Mouse (Mus musculus): ENCODE results near the gene Coq8b. TPM values are rescaled to one million over a fixed set of nuclear protein-coding genes. Genes with fewer than 3 reads are reported as not detected.

Gene Coq8b
- polyA plus RNA-seq, 1 experiment from 2014 or later, result 20.3 TPM

- no peak for ATAC-seq (ENCODE audit: borderline replicate concordance, extremely low read depth, low FRiP score, low TSS enrichment)
- no peaks in the 10 kb centered on the region for H3K27me3 ChIP-seq
- peaks cover 67% of the 10 kb centered on the region for H3K36me3 ChIP-seq
- H3K4me2 ChIP-seq, result no peak overlapping the region
- 89% methylated on average over 3 of the region's 3 CpGs for WGBS
- H3K4me1 ChIP-seq, result 0 out of 2 replicates have a peak, but pooled peaks cover 3% of the 10 kb centered on the region
- H3K9ac ChIP-seq, result no peak overlapping the region
- H3K4me3 ChIP-seq, result no peak overlapping the region
- no peak overlapping the region for H3K27ac ChIP-seq
- no peaks in the 10 kb centered on the region for H3K9me3 ChIP-seq
Measured at GRCm38 (mm10) chr7:27277191-27277590, 44.4 kb downstream of the Coq8b start.

DNA sequence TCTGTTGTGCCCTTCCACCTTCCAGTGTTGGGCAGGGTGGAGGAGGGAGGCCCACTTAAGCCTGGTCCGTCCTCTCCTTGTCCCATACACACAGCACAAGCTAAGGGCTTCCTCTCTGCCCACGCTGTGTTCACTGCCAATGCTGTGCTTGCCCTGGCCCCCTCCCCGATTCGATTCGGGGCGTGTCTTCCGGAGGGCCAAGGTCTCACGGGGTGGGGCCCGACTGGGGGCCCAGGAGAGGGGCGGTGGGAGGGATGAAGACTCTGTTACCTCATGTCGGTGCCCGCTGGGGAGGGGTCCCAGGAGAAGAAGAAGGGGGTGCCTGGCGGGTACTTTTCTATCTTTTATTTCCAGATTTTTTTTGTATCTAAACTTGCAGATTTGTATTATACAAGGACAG lies 48.9 kb downstream of the Coq8b start:
- H3K4me2 ChIP-seq, result no peak overlapping the region
- ATAC-seq (ENCODE audit: borderline replicate concordance, extremely low read depth, low FRiP score, low TSS enrichment), result no peak
- no peaks in the 10 kb centered on the region for H3K27me3 ChIP-seq
- H3K9ac ChIP-seq, result no peak overlapping the region
- WGBS, result 75% methylated on average over 13 of the region's 13 CpGs
- H3K27ac ChIP-seq, result no peak overlapping the region
- H3K9me3 ChIP-seq, result no peaks in the 10 kb centered on the region
- no peak overlapping the region for H3K4me3 ChIP-seq
- H3K4me1 ChIP-seq, result peaks cover 10% of the 10 kb centered on the region
- H3K36me3 ChIP-seq, result peaks cover 39% of the 10 kb centered on the region

DNA sequence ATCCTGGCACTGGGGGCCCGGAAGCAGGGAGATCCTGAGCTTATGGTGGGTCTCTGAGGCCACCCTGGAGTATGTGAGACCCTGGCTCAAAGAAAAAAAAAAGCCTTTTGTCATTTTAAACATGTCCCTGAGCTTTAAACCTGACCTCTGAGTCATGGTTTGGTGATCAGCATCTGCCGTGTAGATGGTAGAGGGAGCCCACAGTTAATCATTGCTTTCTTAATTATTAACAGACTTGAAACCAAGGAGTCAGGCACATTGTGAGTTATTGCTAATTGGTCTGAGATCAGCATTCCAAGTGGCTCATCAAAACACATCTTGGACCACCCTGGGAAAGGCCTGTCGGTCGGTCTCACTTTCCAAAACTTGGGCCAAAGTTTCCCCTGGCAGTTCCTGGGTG lies 49.4 kb downstream of the Coq8b start:
- no peak overlapping the region for H3K4me3 ChIP-seq
- WGBS, result 72% methylated on average over 4 of the region's 4 CpGs
- no peak overlapping the region for H3K4me2 ChIP-seq
- H3K36me3 ChIP-seq, result peaks cover 35% of the 10 kb centered on the region
- H3K9me3 ChIP-seq, result no peaks in the 10 kb centered on the region
- no peak overlapping the region for H3K9ac ChIP-seq
- H3K4me1 ChIP-seq, result peaks cover 10% of the 10 kb centered on the region
- H3K27ac ChIP-seq, result no peak overlapping the region
- no peaks in the 10 kb centered on the region for H3K27me3 ChIP-seq
- no peak for ATAC-seq (ENCODE audit: borderline replicate concordance, extremely low read depth, low FRiP score, low TSS enrichment)

- H3K4me2 ChIP-seq, result peak overlapping the region; percentile 47
- 1% methylated on average over 28 of the region's 28 CpGs for WGBS
- 0 out of 2 replicates have a peak overlapping the region, but pooled peaks have one; percentile 0 for H3K9ac ChIP-seq
- no peaks in the 10 kb centered on the region for H3K27me3 ChIP-seq
- peak overlapping the region; percentile 64 for H3K27ac ChIP-seq
- peak overlapping the region; percentile 11; the same call in 1 of the 2 replicates for H3K4me3 ChIP-seq
- ATAC-seq (ENCODE audit: borderline replicate concordance, extremely low read depth, low FRiP score, low TSS enrichment), result peak; percentile 76; the same call in 1 of the 2 replicates
- no peaks in the 10 kb centered on the region for H3K9me3 ChIP-seq
- H3K4me1 ChIP-seq, result peaks cover 10% of the 10 kb centered on the region
- H3K36me3 ChIP-seq, result peaks cover 14% of the 10 kb centered on the region
Measured at GRCm38 (mm10) chr7:27284865-27285697, 52.3 kb downstream of the Coq8b start.

- peaks cover 11% of the 10 kb centered on the region for H3K36me3 ChIP-seq
- no peaks in the 10 kb centered on the region for H3K9me3 ChIP-seq
- peak overlapping the region; percentile 64; the same call in 1 of the 2 replicates for H3K27ac ChIP-seq
- 4% methylated on average over 8 of the region's 8 CpGs for WGBS
- peak overlapping the region; percentile 47 for H3K4me2 ChIP-seq
- peak overlapping the region; percentile 11; the same call in 1 of the 2 replicates for H3K4me3 ChIP-seq
- ATAC-seq (ENCODE audit: borderline replicate concordance, extremely low read depth, low FRiP score, low TSS enrichment), result peak; percentile 77
- H3K27me3 ChIP-seq, result no peaks in the 10 kb centered on the region
- no peak overlapping the region for H3K9ac ChIP-seq
- H3K4me1 ChIP-seq, result peaks cover 10% of the 10 kb centered on the region
Measured at GRCm38 (mm10) chr7:27285698-27286066, 52.9 kb downstream of the Coq8b start.

DNA sequence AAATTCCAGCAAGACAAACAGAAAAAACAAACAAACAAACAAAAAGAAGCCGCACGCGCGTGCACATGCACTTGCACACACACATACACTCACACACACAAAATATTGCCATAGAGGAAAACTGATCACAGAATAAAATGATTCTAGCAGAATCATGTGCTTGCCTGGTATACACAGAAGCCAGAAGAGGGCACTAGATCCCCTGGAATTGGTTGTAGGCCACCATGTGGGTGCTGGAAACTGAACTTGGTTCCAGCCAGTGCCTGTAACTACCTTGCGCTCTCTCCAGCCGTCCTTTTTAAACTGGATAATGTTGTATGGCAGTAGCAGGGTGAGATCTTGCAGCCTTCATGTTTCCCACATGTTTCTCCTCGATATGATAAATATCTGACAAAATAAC lies 55.9 kb downstream of the Coq8b start:
- no peak for ATAC-seq (ENCODE audit: borderline replicate concordance, extremely low read depth, low FRiP score, low TSS enrichment)
- no peak overlapping the region for H3K4me3 ChIP-seq
- peaks cover 24% of the 10 kb centered on the region for H3K4me1 ChIP-seq
- no peaks in the 10 kb centered on the region for H3K36me3 ChIP-seq
- H3K27me3 ChIP-seq, result no peaks in the 10 kb centered on the region
- H3K27ac ChIP-seq, result no peak overlapping the region
- no peak overlapping the region for H3K9ac ChIP-seq
- H3K4me2 ChIP-seq, result no peak overlapping the region
- WGBS, result 86% methylated on average over 7 of the region's 7 CpGs
- no peaks in the 10 kb centered on the region for H3K9me3 ChIP-seq

- no peak overlapping the region for H3K4me3 ChIP-seq
- no peaks in the 10 kb centered on the region for H3K36me3 ChIP-seq
- no peaks in the 10 kb centered on the region for H3K9me3 ChIP-seq
- WGBS, result 60% methylated on average over 2 of the region's 2 CpGs
- no peak overlapping the region for H3K9ac ChIP-seq
- H3K4me2 ChIP-seq, result no peak overlapping the region
- H3K27ac ChIP-seq, result no peak overlapping the region
- H3K4me1 ChIP-seq, result peaks cover 15% of the 10 kb centered on the region
- no peak for ATAC-seq (ENCODE audit: borderline replicate concordance, extremely low read depth, low FRiP score, low TSS enrichment)
- H3K27me3 ChIP-seq, result no peaks in the 10 kb centered on the region
Measured at GRCm38 (mm10) chr7:27290555-27290954, 57.7 kb downstream of the Coq8b start.

DNA sequence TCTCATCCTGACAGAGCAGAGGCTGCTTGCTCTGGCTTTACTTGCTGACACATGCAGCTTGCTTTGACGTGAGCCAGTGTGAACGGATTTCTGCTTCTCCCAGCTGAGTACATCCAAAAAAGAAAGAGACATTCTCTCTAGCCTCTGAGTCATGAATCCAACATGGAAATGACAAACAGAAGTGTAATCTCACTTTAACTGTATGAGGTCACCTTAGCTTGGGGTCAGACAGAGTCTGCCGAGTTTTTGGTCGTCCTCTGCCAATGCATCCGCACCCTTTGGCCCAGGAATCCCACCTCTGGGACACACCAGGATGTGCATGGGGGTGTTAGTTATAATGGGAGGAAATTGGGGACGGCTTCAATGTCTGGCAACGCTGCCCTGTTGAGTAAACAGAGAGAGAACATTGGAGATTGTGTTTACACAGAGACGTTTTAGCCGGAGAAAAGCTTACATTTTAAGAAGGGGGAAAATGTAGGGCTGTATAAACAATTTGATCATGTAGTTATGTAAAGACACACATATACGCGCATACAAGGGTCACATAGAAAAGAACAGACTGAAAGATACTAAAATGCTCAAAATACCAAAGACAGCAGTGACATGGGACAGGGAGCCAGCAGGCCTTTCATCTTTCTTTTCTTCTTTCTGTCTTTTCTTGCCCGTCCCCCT lies 59.1 kb downstream of the Coq8b start:
- Histone ChIP-seq H3K4me1 (peaks cover 14% of the 10 kb centered on the region), H3K9ac (no peak overlapping the region), H3K4me2 (peak overlapping the region; percentile 4), H3K27ac (peak overlapping the region; percentile 93), H3K36me3 (no peaks in the 10 kb centered on the region), H3K27me3 (no peaks in the 10 kb centered on the region), H3K9me3 (no peaks in the 10 kb centered on the region), H3K4me3 (no peak overlapping the region)
- peak; percentile 86 for ATAC-seq (ENCODE audit: borderline replicate concordance, extremely low read depth, low FRiP score, low TSS enrichment)
- WGBS, result 11% methylated on average over 12 of the region's 12 CpGs

GRCm38 (mm10) chr7:27295956-27296355 lies 63.1 kb downstream of the Coq8b start:
- Histone ChIP-seq H3K4me2 (no peak overlapping the region), H3K4me1 (peaks cover 14% of the 10 kb centered on the region), H3K9ac (no peak overlapping the region), H3K27ac (no peak overlapping the region), H3K4me3 (no peak overlapping the region), H3K27me3 (no peaks in the 10 kb centered on the region), H3K36me3 (no peaks in the 10 kb centered on the region), H3K9me3 (no peaks in the 10 kb centered on the region)
- 50% methylated on average over 4 of the region's 4 CpGs for whole genome bisulfite sequencing
- no peak for ATAC-seq (ENCODE audit: borderline replicate concordance, extremely low read depth, low FRiP score, low TSS enrichment)

DNA sequence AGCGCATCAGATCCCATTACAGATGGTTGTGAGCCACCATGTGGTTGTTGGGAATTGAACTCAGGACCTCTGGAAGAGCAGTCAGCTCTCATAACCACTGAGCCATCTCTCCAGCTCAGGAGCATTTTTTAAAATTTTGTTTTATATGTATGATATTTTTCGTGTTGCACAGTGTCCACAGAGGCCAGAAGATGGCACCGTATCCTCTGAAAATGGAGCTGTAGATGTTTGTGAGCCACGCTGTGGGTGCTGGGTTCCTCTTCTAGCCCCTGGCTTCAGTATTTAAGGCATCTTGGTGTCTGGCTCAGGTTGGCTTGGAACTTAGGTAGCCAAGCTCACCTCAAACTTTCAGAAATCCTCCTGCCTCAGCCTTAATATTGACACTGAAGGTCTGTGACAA lies 63.7 kb downstream of the Coq8b start:
- ATAC-seq (ENCODE audit: borderline replicate concordance, extremely low read depth, low FRiP score, low TSS enrichment), result no peak
- no peaks in the 10 kb centered on the region for H3K27me3 ChIP-seq
- no peak overlapping the region for H3K4me2 ChIP-seq
- H3K9me3 ChIP-seq, result no peaks in the 10 kb centered on the region
- no peak overlapping the region for H3K27ac ChIP-seq
- H3K4me1 ChIP-seq, result peaks cover 10% of the 10 kb centered on the region
- H3K4me3 ChIP-seq, result no peak overlapping the region
- no peak overlapping the region for H3K9ac ChIP-seq
- WGBS, result 92% methylated on average over 4 of the region's 4 CpGs
- H3K36me3 ChIP-seq, result no peaks in the 10 kb centered on the region

DNA sequence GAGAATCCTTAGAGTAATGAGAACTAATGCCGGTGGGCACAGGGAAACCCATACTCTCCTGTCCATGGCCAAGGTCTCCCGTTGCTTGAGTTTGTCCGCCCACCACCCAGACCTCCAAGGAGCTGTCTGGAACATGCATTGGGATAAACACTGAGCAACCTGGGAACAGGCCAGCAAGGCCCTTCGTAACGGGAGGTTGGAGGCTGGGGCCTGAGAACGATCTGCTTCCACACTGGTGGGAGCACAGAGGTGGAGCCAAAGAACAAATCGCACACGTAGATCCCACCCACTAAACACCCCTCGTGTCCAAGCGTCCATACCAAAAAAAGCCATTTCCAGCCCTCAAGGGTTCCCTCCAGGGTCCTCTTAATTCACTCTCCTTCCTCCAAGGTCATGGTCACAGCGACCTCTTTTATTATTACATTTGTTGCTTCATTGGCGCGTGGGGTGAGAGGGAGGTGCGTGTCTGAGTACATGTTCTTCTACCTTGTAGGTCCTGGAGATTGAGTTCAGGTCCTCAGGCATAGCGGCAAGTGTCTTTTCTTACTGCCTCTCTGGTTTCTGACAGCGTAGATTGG lies 65.3 kb downstream of the Coq8b start:
- no peak for ATAC-seq (ENCODE audit: borderline replicate concordance, extremely low read depth, low FRiP score, low TSS enrichment)
- Histone ChIP-seq H3K9me3 (no peaks in the 10 kb centered on the region), H3K36me3 (no peaks in the 10 kb centered on the region), H3K4me1 (no peaks in the 10 kb centered on the region), H3K27me3 (no peaks in the 10 kb centered on the region), H3K4me2 (no peak overlapping the region), H3K4me3 (no peak overlapping the region), H3K9ac (no peak overlapping the region), H3K27ac (no peak overlapping the region)
- WGBS, result 74% methylated on average over 16 of the region's 16 CpGs

- Histone ChIP-seq H3K9ac (no peak overlapping the region), H3K4me3 (no peak overlapping the region), H3K4me1 (no peaks in the 10 kb centered on the region), H3K4me2 (no peak overlapping the region), H3K27ac (no peak overlapping the region), H3K27me3 (no peaks in the 10 kb centered on the region), H3K9me3 (no peaks in the 10 kb centered on the region), H3K36me3 (no peaks in the 10 kb centered on the region)
- WGBS, result 83% methylated on average over 6 of the region's 6 CpGs
- ATAC-seq (ENCODE audit: borderline replicate concordance, extremely low read depth, low FRiP score, low TSS enrichment), result no peak
Measured at GRCm38 (mm10) chr7:27298816-27299215, 66.0 kb downstream of the Coq8b start.

All from lung, embryonic 15.5 days (tissue).